Mouse (Mus musculus) C2C12 (cell line): ENCODE results near the gene Ncoa4.

Experiments
- CEBPB ChIP-seq: IDR thresholded peaks from one replicate; pipeline ENCODE4 v1.6.1; 2011; ENCODE audit warnings: low read depth, mild to moderate bottlenecking, control low read depth, moderate library complexity
- CTCF ChIP-seq: IDR thresholded peaks from one replicate; pipeline ENCODE4 v1.5.1; 2011; ENCODE audit not compliant: control insufficient read depth, insufficient read depth, insufficient read length
- MAX ChIP-seq: IDR thresholded peaks from one replicate; pipeline ENCODE4 v1.6.1; 2011; ENCODE audit warnings: mild to moderate bottlenecking, control low read depth
- MYOD1 ChIP-seq: IDR thresholded peaks from one replicate; pipeline ENCODE4 v1.6.1; 2011; ENCODE audit warnings: low read depth; ENCODE audit not compliant: control insufficient read depth, insufficient read length
- USF1 ChIP-seq: IDR thresholded peaks from one replicate; pipeline ENCODE4 v1.6.1; 2011; ENCODE audit warnings: low read depth, mild to moderate bottlenecking, control low read depth, moderate library complexity

- TF ChIP-seq MYOD1 (no peak), CTCF (no peak), USF1 (no peak), CEBPB (no peak), MAX (no peak)
These were observed 14.3 kb upstream of the Ncoa4 start for GRCm38 (mm10) chr14:32145401-32145800.
